Mouse (Mus musculus) kidney, adult 2 months (tissue): ENCODE measurements around the gene B3galnt1.

Experiments used
- CTCF ChIP-seq: fragments of 200-500 bp; conservative IDR thresholded peaks from 2 replicates; pipeline ENCODE4 v1.5.1; 2011; ENCODE audit warnings: low read depth, mild to moderate bottlenecking, control low read depth, low read length, moderate library complexity, mixed read lengths; ENCODE audit not compliant: insufficient read depth, insufficient read length
- POLR2A ChIP-seq: fragments of 200-500 bp; IDR thresholded peaks from one replicate; pipeline ENCODE4 v1.6.1; 2011; ENCODE audit warnings: low read depth, low read length, control low read depth

DNA sequence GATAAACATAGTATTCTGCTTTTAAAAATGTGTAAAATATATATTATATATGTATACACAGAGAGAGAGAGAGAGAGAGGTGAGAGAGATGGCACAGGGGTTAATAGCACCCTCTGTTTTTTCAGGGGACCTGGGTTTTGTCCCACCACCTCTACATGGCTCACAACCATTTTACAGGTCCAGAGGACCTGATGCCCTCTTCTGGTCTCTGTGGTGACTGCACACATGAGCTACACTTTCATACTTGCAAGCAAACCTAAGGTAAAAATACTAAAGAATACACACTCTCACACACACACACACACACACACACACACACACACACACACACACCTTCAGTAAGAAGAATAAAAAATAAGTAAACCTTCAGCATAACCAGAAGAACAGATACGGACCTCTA is 20.0 kb downstream of the B3galnt1 start:
- TF ChIP-seq POLR2A (no peak), CTCF (peak; percentile 31; the same call in 1 of the 2 replicates)
